Mouse (Mus musculus) A20 (cell line): ENCODE measurements around the gene Hspb6.

Experiments used
- DNase-seq: peaks from one replicate; pipeline ENCODE4 v3.0.0-alpha.2; 2011; ENCODE audit warnings: low read depth, low spot score

Hspb6 gene

DNA sequence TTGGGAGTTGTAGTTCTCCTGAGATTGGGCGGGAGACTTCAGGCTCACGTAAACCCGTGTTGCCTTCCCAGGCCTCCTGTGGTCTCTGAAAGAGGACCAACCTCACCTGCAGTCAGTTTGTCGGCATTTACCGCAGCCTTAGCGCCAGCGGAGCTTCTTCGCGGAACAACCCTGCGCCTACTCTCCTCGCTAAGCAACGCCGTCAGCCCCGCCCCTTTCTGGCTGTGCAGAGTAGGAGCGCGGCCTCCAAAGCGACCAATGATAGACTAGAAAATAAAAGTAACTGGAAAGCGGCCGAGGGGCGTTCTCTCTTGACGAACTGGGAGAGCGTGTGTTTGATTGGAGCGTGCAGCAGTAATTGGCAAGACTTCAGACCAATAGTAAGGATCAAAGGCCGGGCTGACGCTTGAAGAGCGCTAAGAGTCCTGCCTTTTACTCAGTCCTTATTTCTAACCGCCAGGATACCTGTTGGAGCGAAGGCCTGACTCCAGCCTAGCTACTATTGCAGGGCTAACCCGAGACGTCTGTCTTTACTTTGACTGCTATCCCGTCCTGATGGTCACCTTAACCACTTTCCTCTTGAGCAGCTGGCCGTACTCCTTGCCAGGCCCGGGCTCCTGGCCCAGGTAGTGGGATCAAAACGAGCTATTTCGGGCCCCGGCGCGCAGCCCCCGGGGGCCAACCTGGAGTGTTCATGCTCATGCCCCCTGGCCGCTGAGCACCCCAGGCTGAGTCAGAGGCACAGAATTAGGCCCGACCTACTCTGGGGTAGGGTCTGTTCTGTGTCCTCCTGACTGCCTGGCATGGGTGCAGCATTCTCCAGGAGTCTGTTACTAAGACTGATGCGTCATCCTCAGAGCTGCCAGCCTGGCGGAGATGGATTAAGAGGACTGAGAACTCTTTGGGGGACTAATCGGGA, at the start of gene Hspb6, which contains the start of gene Proser3:
Hspb6 (plus strand) TSS at position 77 of the 919 bp plus-strand sequence.
Proser3 (minus strand) TSS at position 198 of the 919 bp plus-strand sequence.
- peak; percentile 99 for DNase-seq

DNA sequence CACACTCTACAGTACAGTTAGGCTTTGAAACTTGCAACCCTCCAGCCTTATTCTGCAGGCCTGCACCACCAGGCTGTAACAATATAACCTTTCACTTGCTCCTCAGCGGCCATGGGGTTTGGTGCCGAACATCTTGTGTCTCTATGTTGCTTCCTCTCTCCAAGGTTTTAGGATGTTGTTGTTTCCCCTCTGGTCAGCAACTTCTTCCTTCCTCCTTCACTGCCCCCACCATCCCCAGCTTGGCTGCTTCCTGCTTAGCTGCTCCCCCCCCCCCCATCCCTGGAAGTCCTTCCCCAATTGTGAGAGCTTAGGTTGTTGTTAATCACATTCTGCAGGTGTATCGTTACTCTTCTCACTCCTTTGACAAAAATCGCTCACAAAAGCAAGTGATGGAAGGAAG, 43.9 kb upstream of the Hspb6 start:
- DNase-seq, result no peak

DNA sequence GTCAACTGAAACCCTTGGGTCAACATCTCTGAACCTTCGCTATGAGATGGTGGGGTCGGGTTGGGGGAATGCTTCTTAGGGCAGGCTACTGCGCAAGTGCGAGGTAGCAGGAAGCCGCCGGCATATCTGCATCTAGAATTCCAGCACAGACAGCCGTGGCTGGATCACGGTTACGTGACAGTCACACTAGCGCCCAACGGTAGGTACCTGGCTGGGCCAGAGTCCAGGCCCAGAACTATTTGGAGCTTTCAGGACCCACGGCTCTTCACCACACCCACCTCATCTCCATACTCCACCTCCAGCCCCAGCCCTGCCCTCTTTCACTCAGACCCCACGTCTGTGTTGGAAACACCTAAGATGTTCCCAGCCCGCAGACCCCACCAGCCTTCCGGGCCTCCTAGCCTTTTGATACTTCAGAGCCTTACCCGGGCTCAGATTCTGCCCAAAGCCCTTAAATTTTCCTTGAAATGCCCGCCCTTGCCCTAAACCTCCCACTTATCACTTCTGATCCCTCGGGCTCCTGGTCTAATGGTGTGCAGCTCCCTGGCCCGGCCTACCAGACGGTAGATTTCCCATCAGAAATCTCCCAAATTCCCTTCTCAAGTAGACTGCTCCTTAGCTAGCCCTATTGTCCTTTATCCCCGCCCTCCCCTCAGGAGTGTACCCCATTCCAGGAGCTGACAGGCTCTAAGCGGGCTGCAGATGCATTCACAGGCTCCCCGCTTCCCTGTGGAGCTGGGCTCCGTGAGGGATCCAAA, 36.8 kb upstream of the Hspb6 start:
- no peak for DNase-seq

DNA sequence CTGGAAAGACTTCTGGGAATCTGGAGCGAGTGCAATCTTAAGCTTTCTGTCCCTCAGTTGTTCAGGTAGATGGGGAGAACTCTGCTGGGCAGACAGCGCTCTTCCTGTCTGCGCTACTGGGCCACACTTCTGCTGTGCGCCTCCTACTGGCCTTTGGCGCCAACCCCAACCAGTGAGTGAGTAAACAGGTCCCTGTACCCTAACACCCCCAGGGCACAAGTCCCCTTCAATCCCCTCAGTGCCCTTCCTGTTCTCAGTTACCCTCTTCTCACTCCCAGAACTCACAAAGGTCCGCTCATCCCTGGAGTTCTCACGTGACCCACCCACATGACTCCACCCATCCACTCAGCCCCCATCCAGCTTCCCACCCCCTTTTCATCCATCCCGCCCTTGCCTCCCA, 33.7 kb upstream of the Hspb6 start:
- DNase-seq, result peak; percentile 17

DNA sequence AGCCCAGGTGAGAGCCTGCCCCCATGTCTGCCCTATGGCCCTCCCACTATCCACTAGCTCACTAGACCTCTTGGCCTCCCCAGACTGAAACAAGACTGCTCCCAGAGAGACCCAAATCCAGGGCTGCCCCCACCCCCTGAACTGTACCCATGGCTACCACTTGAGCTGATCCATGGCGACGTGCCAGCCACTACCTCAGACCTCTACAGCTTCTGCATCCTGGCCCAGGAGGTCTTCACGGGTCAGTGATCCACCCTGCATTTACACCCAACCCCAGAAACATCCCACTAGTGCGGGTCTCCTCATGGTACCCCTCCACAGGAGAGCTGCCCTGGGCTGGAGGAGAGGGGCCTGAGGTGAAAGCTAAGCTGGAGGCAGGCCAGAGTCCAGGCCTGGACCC, 31.6 kb upstream of the Hspb6 start:
- no peak for DNase-seq

DNA sequence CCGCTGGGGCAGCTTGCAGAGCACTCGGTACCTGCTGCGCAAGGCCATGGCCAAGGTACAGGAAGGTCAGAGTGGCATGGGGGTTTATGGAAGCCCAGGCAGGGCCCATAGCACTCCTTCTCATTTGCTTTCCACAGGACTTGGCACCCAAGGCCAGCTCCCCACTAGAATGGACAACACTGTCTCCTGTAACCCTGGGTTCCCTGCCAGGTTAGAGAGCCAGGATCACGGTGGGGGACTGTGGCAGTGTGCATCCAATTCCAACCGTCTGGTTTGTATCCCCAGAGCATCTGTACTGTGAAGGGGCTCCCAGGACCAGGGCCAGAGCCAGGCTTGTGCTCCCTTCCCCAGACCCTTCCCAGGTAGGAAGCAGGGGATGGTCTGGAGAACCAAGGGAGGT, 31.1 kb upstream of the Hspb6 start:
- DNase-seq, result no peak

DNA sequence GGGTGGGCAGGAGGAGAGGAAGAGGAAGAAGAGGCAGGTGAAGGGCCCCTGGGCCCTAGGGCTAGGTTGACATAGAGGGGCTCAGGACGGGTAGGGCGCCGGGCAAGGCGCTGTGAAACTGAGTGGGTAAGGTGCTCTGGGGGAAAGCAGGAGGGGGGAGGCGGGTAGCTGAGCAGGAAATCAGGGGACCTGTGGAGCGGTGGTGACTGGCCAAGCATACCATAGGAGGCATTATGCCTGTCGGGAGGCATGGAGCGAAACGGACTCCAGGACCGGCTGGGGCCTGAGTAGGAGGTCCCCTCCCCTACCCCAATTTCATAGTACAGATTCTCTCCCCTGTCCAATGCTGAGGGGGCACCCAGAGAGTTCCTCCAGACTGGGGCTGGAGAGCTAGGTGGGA, 29.1 kb upstream of the Hspb6 start:
- no peak for DNase-seq

DNA sequence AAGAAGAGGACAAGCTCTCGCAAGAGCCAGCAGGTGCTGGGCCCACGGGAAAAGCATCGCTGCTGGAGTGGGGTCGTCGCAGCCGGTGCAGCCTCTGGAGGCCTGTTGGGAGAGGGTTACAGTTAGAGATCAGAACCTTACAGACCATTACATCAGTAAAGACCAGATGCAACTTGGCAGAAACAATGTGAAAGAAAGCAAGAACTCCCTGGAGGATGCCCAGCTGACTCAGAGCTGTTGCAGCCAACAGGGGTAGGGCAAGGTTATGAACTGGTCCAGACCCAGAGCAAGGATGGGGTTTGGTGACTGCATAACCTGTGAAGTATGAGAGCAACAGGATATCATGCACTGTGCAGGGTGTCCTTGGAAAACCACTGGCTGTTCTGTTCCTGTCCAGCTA, 27.5 kb upstream of the Hspb6 start:
- DNase-seq, result no peak

DNA sequence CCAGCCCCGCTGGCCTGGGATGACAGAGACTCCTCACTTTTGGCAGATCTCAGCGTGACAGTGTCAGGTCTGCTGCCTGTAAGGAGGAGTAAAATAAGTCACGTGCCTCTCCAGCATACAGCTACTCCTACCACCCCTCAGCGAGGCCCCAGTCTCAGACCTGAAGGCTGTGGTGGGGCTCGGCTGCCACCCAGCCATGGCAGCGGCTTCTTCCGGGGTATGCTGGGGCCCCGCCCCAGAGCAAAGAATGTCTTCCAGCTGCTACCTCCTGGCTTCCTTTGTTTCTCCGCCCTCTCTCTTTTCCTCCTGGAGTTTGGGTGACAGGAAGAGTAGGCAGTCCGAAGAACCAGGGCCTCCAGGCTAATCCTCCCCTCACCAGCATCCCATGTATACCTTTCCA, 26.0 kb upstream of the Hspb6 start:
- DNase-seq, result no peak

DNA sequence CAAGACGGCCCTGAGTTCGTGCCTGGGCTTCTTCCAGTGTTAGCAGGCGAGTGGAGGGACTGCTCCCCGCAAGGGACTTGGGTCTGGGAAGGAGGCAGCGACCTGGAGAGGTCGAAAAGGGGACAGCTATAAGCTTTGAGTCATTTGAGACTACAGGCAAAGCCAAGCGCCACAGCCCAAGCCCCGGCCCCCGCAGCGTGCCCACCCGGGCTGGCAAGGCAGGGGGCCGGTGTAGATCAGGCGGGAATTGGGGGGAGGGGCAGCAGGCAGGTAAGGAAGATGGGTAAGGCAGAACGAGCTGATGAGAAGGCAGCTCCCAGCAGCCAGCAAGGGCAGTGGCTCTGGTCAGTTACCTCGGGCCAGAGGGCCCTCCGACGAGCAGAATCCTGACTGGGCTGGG, 25.6 kb upstream of the Hspb6 start:
- DNase-seq, result no peak

DNA sequence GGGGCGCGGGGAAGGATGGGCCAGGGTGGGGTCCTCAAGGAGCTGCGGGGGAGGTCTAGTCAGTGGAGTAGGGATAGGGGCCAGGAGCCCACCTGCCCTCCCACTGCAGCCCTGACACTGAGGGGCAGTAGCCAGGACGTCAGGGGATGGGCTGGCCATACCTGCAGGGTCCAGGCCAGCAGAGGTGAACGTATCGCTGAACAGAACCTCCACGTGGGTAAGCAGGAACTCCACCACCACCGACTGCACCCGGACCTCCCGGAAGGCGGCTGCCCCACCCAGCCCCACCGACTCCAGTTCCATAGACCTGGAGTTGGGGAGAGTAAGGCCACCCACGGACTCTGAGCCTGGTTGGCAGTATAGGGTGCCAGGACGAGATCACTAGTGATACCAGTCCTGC, 25.0 kb upstream of the Hspb6 start:
- DNase-seq, result no peak

DNA sequence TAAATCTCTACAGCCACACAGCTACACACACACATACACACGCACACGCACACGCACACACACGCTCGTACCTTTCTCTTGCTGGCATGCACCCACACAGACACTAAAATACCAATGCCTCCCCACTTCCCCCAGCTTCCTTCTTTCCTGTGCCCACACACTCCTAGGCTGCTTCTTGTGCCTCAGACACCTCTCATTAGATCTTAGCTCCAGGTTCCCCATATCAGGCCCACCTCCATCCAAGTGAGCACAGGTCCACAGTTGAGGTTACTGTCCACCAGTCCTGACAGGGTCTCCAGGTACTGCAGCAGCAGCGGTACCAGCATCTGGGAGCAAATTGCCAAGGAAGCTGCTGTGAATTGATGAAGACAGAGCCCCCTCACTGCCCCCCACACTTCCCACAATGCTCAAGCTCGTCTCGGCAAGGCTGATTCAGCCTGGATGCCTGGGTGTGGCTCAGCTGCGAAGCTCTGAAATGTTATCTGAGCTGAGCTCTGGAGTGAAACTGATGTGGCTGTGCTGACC, 20.6 kb upstream of the Hspb6 start:
- no peak for DNase-seq

DNA sequence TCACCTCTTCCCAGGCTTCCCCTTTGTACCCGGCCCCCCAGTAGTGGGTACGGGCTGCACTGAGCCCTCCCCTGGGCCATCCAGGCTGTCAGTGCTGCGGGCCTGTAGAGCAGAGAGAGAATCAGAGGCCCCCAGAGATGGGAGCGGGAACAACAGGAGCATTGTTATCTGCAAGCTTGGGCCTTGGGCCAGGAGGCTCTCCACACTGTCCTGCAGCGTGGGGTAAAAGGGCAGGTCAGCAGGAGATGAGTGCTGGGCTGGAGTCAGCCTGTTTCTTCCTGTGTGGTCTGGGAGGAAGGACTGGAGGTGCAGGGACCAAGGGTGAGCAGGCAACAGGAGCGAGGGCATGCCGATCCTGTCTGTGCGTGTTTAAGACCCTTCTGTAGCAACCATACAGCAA, 19.0 kb upstream of the Hspb6 start:
- DNase-seq, result no peak

DNA sequence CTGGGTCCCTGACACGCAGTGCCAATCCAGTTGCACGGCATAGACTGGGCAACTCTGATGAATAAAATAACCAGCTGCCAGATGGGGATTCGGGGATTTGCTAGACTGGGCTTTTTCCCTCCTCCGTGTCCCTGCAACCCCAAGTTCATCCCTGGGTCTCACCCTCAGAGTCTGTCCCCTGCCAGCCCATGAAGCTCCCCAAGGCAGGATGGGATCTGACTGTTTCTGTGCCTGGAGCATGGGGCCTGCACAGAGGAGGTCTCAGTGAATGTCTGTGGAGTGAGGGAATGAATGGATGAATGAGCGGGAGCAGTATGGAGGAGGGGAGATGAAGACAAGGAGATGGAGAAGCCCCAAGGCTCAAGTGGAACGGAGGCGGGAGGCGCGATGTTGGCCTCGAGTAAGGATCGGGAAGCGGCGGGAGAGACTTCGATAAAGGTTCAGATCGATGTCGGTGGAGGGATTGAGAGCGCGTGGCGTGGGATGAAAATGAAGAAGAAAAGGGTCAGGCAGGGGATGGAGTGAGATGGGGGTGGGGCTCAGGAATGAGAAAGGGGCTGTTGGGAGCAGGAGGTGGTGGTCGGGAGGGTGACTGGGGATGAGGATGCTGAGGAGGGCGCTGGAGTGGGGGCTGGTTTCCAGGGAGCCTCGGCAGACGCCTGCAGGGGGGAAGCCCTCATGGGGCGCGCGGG, 17.9 kb upstream of the Hspb6 start:
- no peak for DNase-seq

DNA sequence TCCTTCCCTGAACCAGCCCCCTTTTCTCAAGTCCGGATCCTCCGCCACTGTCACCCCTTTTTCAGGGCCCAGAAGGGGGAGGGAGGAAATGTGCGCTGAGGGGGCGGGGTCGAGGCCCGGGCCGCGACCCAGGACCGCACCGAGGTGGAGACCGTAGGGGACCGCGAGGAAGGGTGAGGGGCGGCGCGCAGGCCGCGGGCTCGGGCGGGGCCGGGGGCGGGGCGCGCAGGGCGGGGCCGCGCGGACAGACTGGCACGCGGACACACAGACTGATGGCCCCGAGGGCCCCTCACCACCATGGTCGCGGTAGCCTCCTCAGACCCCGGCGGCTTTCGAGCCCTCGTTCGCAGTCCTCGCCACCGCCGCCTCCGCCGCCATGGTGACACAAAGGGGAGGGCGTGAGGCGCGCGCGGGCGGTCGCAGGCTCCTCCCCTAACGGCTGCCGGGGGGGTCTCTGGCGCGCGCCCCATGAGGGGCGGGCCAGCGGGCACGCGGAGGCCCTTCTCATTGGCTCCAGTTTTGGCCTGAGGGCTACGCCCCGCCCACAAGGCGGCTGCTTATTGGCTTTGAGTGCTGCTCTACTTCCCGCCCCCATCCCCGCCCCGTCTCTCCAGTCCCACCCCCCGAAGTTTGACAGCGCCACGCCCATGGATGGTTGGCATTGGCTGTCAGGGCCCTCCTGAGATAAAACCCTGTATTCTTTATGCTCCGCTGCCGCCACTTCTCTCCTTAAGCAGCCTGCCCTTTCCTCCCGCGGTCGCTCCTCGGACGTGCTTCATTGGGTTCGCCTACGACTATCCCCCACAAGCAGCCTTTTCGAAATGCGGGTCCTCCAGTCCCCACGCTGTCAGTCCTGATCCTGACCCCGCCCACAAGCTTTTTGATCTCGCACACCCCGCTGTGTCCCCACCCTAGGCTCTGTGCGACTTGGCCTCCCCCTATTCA, 17.1 kb upstream of the Hspb6 start, which contains the start of gene Arhgap33:
Arhgap33 (minus strand) TSS at position 428 of the 945 bp plus-strand sequence.
- peak; percentile 99 for DNase-seq

DNA sequence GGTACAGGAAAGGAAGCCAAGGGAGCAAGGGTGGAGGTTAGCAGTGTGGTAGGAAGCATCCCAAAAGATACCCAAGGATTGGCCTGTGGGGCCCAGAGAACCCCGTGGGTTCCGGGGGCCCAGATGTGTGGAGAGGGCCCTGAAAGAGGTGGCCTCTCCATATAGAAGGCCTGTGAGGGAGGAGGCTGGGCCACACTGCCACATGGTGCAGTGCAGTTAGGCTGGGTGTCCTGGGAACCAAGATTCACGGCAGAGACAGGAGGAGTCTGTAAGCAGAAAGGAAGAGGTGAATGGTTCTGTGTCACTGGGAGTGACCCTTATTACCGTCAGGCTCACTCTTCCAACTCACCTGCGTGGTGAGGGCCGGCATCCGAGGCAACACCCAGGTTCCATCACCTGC, 11.4 kb upstream of the Hspb6 start:
- DNase-seq, result no peak

DNA sequence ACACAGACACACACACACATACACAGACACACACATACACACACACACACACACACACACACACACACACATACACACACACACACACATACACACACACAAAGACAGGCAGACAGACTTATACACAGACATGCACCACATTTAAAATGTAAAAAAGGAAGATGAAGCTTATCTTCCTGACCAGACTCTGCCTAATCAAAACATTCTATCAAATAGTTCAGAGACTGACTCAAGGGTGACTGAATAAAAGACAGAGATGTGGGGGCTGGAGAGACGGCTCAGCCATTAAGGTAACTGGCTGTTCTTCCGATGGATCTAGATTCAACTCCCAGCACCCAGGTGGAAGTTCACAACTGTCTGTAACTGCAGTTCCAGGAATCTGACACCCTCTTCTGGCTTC, 7.7 kb upstream of the Hspb6 start:
- DNase-seq, result no peak

DNA sequence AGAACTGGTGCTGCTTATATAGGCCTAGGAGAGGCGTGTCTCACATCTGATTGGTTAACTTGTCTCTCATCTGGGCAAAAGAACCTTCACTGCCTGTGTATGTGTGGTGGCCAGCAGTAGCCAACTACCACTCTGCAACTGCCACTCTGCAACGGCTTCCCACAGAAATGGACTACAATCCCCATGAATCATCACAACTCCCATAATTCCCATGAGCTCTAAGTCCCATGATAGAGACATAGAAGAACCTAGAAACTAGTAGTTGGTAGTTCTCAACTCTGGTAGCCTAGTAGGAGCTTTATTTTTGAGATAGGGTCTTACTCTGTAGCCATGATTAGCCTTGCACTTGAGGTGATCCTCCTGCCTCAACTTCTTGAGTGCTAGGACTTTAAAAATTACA, 2.1 kb upstream of the Hspb6 start:
- no peak for DNase-seq

DNA sequence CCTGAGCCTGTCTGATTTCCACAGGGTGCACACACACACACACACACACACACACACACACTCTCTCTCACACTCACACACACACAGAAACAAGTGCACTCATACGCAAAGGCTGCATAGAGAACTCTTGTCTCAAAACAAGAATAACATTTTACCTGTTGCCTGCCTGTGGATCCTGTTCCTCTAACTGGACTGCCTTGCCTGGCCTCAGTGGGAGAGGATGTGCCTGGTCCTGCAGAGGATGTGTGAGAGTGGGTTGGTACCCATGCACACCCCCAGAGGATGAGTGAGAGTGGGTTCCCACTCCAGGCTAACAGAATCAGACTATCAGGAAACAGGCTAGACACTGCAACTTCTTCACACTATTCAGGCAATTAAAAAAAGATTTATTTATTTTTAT, 1.4 kb upstream of the Hspb6 start:
- no peak for DNase-seq

DNA sequence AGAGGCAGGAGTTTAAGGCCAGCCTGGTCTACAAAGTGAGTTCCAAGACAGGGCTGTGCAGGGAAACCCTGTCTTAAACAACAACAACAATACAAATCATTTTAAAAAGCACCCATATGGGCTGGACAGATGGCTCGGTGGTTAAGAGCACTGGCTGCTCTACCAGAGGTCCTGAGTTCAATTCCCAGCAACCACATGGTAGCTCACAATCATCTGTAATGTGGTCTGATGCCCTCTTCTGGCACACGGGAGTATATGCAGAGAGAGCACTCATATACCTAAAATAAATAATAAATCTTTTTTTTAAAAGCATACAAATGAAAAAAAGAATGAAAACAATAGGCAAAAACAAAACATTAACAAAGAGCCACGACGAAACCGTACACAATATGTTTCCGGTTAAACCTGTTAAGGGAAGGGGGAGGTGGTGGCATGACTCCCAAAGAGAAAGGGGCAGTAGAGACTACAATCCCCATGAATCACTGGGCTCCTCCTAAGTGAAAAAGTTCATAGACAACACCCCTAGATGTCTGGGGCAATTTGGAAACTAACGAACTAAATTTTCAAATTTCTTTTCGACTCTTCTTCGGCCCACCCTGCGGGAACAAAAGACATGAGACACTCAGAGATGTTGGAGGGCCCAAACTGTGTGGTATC, 405 bp upstream of the Hspb6 start:
- DNase-seq, result no peak
